Mouse (Mus musculus) cortical plate, adult 2 months (tissue): Measurements from ENCODE around the gene Gm12248.

ENCODE experiments used
- CTCF ChIP-seq: fragments of 200-500 bp; IDR thresholded peaks from 2 replicates; pipeline ENCODE4 v1.5.1; 2011; ENCODE audit warnings: mild to moderate bottlenecking, control low read depth, low read length; ENCODE audit not compliant: insufficient read depth; ENCODE audit errors: extremely low read depth
- POLR2A ChIP-seq: fragments of 200-500 bp; IDR thresholded peaks from 2 replicates; pipeline ENCODE4 v1.6.1; 2011; ENCODE audit warnings: mild to moderate bottlenecking, low read length, control low read depth; ENCODE audit not compliant: insufficient read depth; ENCODE audit errors: extremely low read depth

DNA sequence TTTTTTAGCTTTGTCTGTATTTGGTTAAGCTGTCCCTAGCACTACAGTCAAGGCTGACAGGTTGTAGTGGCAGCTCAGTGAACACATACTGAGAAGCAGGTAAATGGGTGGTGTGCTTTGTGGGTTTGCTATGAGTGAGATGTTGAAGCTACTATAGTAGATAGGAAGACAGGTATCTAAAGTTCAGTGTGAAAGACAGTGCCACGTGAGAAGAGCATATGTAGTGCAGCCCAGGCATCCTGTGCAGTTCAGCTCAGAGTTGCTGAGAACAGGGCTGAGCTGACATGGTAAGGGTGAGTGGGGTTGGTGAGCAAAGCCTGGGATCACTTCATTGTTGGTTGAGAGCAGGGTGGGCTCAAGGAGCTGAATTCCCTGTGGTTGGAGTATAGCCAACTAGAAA lies 75.5 kb downstream of the Gm12248 start:
- no peak for TF ChIP-seq POLR2A
- no peak for TF ChIP-seq CTCF
